Mouse (Mus musculus) left cerebral cortex, postnatal 36 days (tissue): ENCODE results near the gene Gdf1. TPM values are rescaled to one million over a fixed set of nuclear protein-coding genes. Genes with fewer than 3 reads are reported as not detected.

Experiments used
- DNase-seq, 2 experiments: peaks; one replicate each; pipeline ENCODE4 v3.0.0; 2021 to 2022; ENCODE audit warnings: low spot score in 2 of 2, mixed read lengths in 1 of 2
- intact Hi-C: fragments of 180-260 bp; cut with DNase I; formaldehyde crosslinking; loops from one replicate; pipeline ENCODE4 v1.15.1; 2025
- total RNA-seq, 2 experiments: library from RNA; stranded (reverse); gene quantifications; 2 replicates each; pipeline ENCODE4 v1.2.3; 2021

Gene Gdf1
- total RNA-seq, 2 experiments from 2014 or later, result 15.3 to 23.7 TPM

DNA sequence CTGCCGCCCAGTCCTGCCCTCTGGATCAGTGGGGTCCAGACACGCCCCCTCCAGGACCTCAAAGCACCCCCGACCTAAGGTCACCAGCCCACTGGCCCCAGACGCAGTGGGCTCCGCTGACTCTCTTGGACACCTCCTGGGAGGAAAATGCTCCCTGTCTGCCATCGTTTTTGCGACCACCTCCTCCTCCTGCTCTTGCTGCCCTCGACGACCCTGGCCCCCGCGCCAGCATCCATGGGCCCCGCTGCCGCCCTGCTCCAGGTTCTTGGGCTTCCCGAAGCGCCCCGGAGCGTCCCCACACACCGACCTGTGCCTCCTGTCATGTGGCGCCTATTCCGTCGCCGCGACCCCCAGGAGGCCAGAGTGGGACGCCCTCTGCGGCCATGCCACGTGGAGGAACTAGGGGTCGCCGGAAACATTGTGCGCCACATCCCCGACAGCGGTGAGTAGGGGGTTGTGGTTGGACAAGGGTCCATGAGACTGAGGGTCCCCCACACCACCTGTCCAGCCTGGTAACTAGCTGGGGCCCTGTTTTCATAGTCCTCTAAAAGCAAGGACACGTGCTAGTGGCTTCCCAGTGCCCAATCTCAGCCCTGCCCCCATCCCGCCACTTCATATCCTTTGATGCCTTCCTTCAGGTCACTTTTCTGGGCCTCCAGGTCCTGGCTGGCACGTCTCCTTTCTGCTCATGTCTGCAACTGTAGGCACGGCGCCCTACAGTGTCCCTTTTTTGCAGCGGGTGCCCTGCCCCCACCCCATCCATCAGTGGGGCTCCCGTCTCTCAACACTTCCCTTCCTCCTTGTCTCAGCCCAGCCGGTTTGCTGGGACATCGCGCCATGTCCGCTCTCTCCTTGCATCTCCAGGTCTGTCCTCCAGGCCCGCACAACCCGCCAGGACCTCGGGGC, 471 bp downstream of the Gdf1 start:
- intact Hi-C loops, result loop anchor here (5.0 kb wide), 1 partner anchor 177 kb away; the partner anchor contains the start of gene Rex1bd
- DNase-seq, result no peak

DNA sequence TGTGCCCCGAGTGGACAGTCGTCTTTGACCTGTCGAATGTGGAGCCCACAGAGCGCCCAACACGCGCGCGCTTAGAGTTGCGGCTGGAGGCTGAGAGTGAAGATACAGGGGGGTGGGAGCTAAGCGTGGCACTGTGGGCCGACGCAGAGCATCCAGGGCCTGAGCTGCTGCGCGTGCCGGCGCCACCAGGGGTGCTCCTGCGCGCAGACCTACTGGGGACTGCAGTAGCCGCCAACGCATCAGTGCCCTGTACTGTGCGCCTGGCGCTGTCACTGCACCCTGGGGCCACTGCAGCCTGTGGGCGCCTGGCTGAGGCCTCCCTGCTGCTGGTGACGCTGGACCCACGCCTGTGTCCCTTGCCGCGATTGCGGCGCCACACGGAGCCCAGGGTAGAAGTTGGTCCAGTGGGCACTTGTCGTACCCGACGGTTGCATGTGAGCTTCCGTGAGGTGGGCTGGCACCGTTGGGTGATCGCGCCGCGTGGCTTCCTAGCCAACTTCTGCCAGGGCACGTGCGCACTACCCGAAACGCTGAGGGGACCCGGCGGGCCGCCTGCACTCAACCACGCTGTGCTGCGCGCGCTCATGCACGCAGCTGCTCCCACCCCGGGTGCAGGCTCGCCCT, 1.2 kb downstream of the Gdf1 start:
- DNase-seq, result peak; percentile 75 to 78
- intact Hi-C loops, result loop anchor here (5.0 kb wide), 1 partner anchor 176 kb away; the partner anchor contains the start of gene Rex1bd

DNA sequence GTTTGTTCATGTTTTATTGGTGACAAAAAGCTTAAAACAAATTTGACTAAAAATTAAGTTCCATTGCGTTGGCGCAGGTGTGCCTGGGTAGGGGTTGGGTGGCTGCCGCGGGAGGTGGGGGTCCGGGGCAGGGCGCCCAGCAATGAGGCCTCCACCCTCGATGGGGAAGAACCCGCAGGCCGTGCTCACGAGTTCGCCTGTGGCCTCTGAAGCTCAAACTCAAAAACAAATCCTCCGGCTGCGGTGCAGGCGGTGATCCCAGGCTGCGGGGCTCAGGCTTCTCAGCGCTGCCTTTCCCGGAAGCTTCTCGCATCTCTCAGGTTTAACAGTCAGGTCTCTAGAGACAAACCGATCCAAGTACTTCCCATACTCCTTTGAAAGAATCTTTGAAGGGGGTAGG, 1.9 kb downstream of the Gdf1 start:
- peak in 1 of 2 experiments; percentile 41 for DNase-seq
- intact Hi-C loops, result loop anchor here (5.0 kb wide), 1 partner anchor 176 kb away; the partner anchor contains the start of gene Rex1bd

DNA sequence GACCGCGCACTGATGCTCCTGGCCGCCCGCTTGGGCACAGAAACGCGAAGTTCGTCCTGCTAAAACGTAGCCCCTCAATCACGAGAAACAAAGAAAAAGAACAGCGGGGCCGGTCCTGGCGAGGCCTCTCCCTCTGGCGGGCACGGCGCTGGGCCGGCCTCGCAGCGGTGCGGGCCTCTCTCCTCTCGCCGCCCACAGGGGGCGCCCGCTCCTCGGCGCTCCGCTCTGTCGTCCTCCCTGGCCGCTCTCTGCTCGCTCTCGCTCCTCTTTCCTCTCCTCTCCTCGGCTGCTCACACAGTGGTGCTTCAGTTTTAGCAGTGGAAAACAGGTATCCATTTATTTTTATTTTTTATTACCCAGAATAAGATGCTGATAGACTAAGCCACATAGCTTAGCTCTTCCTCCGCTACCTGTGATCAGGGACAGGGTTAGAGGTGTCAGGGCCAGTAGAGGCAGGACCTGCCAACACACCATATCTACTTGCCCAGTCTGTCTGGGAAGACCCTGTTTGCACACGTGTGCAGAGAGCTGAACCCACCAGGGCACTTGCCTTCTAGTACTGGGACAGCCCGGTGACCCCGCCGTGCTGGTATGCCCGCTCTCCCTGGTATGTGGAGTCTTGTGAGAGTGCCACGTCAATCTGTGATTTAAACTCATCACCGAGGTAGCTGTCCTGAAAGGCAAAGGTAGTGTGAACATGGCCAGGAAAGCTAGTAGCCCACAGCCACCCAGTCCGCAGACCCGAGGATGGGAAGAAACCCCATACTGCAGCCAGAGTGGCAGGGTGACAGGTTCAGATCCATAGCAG, 2.7 kb downstream of the Gdf1 start:
- intact Hi-C loops, result loop anchor here (5.0 kb wide), 1 partner anchor 175 kb away; the partner anchor contains the start of gene Rex1bd
- peak; percentile 76 to 79 for DNase-seq

DNA sequence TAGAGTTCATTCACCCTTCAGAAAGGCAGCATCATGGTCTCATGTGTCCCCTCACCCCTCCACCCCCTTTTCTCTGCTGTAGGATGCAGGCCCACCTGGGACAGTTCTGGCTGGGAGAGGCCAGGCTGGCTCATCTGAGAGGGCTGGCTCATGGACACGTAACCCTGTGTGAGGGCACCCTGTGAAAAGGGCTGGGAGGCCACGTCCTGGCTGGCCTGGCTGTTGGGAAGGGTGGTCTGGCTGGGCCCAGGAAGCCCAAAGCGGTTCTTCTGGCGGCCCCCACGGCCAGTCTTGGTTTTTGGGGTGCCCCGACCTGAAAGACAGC, 3.2 kb downstream of the Gdf1 start:
- intact Hi-C loops, result loop anchor here (5.0 kb wide), 1 partner anchor 174 kb away; the partner anchor contains the start of gene Rex1bd
- no peak for DNase-seq

DNA sequence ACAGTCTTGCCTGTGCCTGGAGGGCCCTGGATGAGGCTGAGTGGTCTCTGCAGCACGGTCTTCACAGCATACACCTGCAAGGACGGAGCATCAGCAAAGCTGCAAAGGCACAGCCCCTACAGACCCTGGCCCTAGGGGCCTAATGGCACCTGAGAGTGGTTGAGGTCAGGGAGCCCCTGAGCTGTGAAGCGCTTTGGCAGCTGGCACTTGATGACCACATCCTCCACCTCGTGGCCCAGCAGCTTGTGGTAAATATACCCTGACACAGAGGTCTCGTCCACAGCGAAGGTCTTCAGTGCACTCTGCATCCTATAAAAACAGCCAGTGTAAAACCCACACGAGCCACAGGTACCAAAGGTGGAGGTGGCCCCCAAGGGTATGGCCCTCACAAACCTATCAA, 9.3 kb downstream of the Gdf1 start:
- DNase-seq, result no peak
- intact Hi-C loops, result no loop called here

DNA sequence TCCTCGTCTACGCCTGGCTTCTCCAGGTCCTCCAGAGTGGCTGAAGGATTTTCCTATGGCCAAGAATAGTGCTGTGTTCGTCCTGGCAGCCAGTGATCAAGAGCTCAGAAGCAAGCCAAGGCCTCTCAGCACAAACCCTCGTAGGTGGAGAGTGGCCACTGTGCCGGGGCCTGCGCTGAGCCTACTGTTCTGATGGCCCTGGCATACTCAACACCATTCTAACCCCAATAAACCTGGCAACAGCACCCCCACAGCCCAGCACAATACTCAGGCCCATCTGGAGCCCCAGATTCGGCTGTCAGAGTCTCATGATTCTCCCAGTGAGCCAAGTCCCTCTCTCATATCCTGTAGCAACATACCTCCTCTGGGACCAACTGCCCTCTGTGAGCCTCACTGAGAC, 11.0 kb downstream of the Gdf1 start:
- intact Hi-C loops, result no loop called here
- DNase-seq, result peak in 1 of 2 experiments; percentile 4

DNA sequence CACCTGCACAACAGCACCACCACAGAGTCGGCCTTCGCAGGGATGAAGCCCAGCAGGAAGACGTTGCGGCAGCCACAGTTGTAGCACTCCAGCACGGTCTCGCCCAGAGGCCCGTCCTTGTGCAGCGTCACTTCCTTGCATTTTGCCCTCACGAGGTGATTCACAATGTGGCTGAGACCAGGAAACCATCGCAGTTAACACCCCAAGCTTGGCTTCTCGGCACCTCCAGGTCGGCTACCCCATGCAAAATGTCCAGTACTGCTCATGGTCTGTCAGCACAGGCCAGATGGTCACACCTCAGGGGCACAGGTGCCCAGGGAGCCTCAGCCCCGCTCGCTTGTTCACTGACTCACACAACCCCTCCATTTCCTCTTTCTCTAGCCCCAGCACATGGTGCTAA, 12.4 kb downstream of the Gdf1 start:
- intact Hi-C loops, result no loop called here
- DNase-seq, result no peak

DNA sequence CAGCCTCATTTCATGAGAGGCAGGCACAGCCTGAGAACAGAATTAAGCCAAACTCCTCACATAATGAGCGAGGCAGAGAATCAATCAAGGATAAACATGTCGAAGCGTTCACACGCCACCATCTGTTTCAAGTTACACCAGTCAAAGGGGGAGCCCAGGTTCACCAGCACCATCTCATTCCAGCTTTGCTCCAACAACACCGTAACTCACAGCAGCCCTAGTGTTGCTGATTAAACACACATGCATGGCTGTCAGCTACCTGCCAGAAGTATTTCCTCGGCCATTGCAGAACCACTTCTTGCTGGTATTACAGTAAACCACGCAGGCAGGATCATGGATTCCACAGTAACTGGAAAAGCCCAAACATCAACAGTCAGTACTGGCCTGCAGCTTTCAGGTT, 13.5 kb downstream of the Gdf1 start:
- intact Hi-C loops, result no loop called here
- no peak for DNase-seq

DNA sequence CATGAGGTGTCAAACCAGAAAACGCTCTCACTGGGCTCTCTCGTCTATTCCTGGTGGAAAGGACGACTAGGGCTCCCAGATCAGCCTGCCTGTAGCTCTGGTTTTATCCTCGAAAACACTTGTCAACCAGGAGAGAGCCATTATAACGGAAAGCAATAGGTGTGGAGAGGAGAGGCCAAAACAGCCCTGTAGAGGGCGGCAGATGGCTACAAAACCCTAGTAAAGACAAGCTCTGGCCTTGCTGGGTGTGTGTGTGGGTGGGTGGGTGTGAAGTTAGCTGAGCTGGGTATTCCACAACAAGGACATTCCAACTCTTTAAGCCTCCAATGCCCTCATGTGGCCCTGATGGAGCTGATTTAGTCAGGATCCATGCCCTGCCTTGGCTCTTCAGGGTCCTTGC, 14.1 kb downstream of the Gdf1 start:
- DNase-seq, result no peak
- intact Hi-C loops, result no loop called here

DNA sequence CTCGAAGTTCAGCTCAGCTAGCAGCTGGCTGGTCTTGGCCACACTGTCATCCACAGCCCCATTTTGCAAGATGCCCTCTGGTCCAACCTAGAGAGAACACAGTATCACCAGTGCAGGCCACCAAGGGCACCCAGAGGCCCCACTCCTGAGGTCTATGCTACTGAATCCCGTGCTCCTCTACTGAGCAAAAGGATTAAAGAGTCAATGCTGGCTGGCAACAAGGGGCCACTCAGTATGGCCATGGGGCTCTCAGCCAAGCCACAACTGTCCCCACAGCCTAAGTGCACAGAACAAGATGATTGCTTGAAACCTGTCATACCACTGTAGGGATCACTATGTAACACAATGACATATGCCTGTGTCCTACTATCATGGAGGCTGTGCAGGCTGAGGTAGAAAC, 14.7 kb downstream of the Gdf1 start:
- intact Hi-C loops, result no loop called here
- DNase-seq, result no peak

DNA sequence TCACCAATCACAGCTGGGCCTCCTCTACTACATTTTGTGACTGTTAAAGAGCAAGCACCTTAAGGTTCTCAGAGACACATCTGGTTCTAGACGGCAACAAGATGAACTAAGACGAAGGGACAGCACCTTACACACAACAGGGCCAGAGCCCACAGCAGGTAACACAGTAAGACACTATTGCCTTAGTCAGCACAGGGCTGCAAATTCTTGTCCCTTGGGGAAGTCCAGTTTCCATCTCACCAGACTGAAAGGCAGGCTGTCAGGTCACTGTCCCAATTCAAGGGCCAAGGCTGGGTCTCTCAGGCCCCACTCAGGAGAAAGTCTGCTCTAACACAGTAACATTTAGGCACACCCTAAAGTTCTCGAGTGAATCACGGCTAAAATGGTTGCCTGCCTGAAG, 17.8 kb downstream of the Gdf1 start:
- DNase-seq, result no peak
- intact Hi-C loops, result no loop called here

DNA sequence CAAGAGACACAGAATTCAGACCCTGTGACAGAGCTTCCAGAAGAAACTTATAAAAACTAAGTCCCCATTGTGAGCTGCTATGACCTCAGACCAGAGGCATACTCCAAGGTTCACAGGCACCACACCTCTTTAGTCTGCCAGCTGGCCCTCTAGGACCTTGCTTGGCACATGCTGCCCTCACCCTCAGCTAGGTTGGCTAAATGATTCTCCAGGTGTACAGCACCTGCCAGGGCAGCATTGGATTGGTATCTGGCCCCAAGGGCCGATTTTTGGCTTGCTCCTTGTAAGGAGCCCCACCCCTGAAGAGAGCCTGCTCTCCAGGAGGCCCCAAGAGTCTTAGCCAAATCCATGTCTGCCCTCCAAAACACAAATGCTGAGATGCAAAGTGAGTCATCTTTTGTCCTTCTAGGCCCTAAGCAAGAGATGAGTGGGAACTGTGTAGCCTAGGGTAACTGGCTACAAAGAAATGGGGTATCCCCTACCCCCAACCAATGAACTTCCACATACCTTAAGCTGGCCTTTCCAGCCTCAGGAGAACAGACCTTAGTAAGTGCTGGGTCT, 18.3 kb downstream of the Gdf1 start:
- DNase-seq, result no peak
- intact Hi-C loops, result no loop called here

DNA sequence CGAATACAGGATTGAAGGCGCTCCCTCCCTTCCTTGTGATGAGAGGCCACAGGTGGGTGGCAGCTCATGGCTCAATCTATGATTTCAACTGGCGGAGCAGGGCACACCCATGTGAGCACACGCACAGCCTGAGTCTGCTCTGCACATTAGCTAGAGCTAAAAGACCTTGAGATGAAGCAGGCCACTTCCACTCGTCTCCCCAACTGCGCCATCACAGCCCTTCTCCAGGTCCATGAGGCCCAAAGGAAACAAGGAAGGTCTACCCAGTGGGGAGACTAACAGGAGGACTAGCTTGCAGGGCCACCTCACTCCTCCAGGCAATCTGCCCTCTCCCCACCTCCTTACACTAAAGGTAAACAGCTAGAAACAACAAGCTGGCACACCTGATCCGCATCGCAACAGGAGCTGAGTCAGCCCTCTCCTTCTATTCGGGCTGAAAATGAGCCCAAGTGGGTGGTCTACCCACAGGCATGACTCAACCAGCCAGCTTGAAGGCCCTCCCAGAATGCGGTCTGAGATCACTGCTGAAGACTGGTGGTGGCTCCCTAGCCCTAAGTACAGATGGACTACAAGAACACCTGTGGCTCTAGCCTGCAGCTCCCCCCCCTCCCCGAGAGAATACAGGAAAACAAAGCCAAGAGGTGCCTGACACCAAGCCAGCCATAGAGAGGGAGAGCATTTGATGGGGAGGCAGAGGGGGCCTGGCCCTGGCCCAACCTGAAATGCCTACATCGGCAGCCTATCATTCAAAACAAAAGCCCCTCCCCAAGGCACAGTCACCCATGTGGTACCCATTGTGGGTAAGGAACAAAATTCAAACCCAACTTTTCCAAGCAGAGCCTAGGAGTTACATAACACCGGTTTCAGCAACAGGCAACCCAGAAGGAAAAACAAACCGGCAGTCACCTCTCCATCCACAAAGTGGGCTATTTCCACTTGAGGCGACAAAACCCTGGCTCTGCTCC, 21.7 kb downstream of the Gdf1 start:
- intact Hi-C loops, result loop anchor here (5.0 kb wide), 1 partner anchor 156 kb away; the partner anchor contains the start of gene Rex1bd
- peak in 1 of 2 experiments; percentile 53 for DNase-seq

DNA sequence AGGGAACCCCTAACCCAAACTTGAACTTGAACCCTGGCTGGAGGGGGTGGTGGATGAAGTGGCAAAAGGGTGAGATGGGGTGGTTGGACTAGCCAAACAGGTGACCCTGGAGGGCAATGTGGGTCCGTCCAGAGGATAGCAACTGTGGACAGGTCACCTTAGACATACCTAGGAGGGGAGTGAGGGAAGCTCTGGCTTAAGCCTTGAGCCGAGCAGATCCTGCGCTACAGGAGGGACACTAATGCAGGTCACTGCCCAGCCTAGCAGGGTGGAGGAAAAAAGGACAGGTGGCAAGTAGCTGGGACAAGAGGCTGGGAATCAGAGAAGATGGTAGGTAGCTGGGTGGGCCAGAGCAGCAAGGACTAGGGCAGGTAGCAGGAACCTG, 22.4 kb downstream of the Gdf1 start:
- no peak for DNase-seq
- intact Hi-C loops, result loop anchor here (5.0 kb wide), 1 partner anchor 155 kb away; the partner anchor contains the start of gene Rex1bd

DNA sequence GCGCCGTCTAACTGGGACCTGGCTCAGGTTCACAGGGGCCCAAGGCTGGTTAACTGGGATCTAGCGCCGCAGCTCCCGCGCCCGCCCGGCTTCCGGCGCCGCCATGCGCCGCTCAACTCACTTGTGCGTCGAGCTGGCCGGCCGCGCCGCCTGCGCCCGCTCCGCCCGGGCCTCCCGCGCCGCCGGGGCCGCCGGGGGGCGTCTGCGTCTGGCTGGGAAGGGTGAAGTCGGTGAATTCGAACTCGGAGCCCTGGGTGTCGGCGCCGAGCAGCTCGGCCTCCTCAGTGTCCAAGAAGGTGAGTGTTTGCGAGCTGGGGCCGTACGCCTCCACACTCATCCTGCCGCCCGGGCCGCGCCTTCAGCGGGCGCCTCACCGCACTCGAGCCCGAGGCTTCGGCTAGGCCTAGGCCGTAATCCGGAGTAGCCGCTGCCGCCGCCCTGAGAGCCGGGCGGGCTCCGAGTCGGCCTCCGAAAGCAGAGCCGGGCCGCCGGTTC, 23.1 kb downstream of the Gdf1 start:
- DNase-seq, result no peak
- intact Hi-C loops, result loop anchor here (5.0 kb wide), 1 partner anchor 155 kb away; the partner anchor contains the start of gene Rex1bd

DNA sequence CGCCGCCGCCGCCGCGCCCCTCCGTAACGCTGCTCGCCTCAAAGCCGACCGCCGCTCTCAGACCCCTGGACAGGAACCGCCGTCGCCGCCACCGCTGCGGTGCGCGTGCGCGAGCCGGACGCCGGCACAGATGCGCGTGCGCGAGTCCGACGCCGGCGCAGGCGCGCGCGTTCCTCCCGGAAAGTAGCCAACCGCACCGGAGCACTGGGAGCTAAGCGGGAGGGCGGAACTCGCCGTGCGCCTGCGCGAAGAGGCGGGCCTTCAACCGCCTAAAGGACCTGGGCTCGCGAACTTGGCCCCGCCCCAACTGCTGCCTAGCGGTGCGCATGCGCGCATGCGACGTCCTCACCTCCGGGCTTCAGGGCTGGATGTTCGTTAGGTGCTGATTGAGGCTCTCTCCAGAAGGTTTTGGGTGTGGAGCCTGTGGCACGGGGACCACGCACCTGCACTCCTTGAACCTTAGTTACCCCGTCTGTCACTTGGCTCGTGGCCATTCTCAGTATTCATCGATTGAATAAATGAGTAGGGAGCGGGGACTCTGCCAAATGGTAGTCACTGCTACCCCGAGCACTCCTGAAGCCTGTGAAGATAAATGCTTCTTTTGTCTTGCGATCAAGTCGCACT, 23.7 kb downstream of the Gdf1 start, which contains the start of gene Upf1:
TSS of gene Upf1 (minus strand) at position 85 of the 624 bp plus-strand sequence.
- intact Hi-C loops, result loop anchor here (5.0 kb wide), 1 partner anchor 154 kb away; the partner anchor contains the start of gene Rex1bd

DNA sequence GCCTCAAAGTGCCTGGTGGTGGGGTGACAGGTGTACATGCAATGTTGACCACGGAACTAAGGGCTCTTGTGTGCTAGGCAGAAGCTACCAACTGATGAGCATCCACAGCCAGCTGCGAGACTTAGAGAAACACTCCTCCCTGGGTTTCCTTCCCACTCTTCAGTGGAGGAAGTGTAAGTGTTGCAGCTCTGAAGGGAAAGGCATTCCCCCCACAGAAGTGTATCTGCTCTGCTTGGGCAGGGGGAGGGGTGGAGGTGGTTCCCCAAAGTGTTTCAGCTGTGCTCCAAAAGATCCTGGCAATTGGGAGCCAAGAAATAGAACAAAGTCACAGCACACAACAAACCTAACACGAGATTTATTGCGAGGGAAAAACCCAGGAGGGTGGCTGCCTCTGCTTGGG, 24.4 kb downstream of the Gdf1 start:
- intact Hi-C loops, result loop anchor here (5.0 kb wide), 1 partner anchor 153 kb away; the partner anchor contains the start of gene Rex1bd
- peak in 1 of 2 experiments; percentile 55 for DNase-seq

More for the DNA sequence above, 23.7 kb downstream of the Gdf1 start, which contains the start of gene Upf1:
- DNase-seq, result peak; percentile 99 to 100
